Mouse (Mus musculus): ENCODE results near the gene Pdcd6. TPM values are rescaled to one million over a fixed set of nuclear protein-coding genes. Genes with fewer than 3 reads are reported as not detected.
A peak's percentile ranks its signal among the peaks of the same experiment; 100 is the strongest.

The Pdcd6 gene
- polyA plus RNA-seq (2015; fragmentation: Nextera tagmentation; extraction: Ambion mirVana): 123 and 134 TPM in 2 replicates

DNA sequence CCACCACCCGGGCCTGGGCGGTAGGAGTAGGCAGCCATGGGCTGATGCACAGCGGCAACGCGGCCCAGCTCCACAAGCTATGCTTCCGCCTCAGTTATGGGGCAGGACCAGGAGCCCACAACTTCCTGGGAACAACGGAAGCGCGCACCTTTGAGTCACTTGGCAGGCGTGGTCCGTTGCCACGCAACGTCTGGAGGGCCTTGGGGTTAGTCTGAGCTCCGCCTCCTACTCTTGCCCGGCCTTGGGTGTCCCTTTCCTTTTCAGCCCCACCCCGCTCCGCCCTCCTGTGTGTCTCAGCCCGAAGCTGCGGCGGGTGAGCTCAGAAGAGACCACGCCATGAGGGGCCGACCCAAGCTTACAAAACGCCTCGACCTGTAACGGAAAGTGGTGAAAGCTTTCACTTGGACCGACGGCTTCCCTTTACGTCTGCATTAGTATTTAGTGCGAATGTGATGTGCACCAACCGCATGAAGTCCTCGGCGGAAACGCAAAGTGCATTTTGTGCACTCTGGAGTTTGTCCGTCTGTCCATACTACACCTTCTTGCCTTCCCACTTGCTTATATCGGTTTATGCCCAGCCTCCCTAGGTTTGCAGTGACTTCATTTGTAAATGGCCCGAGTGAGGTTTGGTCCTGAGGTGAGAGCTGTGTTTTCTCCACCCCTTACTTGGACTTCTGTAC, at the start of gene Pdcd6:
TSS of gene Pdcd6 (minus strand) at position 411 of the 680 bp plus-strand sequence.
- Histone ChIP-seq H3K4me2 (ENCODE audit: low read depth, low read length) (peak within 1 kb of the TSS; percentile 84), H3K27me3 (ENCODE audit: control insufficient read depth, insufficient read depth, low read depth, low read length) (no peaks in the 10 kb centered on the region), H3K27ac (ENCODE audit: low read length) (peak within 1 kb of the TSS; percentile 39), H3K4me1 (replicated peaks; ENCODE audit: control insufficient read depth, insufficient read depth, low read length) (peaks cover 10% of the 10 kb centered on the region), H3K36me3 (ENCODE audit: control insufficient read depth, insufficient read depth, low read length) (peaks cover 15% of the 10 kb centered on the region), H3K9me3 (ENCODE audit: control insufficient read depth, low read length) (no peaks in the 10 kb centered on the region), H3K4me3 (ENCODE audit: low read length) (peak within 1 kb of the TSS; percentile 83), H3K9ac (ENCODE audit: low read length) (peak within 1 kb of the TSS; percentile 77)
- WGBS: under 1% methylated on average over 35 of the region's 36 CpGs
- ATAC-seq (ENCODE audit: low read depth): peak; percentile 100

DNA sequence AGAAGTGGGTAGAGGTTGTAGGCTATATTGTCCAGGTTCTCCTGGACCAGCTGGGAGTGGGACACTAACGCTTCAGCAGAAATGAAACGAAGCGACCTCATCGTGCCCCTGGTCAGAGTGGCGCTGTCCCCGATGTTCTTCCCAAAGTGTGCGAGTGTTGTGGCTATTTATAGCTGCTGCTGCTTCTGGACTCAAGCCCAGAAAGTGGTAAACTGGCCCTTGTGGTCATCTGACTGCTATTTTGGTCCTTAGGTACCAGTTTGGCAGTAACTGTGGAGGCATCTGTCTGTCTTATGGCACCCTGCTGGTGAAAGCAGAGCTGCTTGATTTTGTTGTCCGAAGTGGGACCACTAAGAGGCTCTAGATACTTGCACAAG, 46.5 kb upstream of the Pdcd6 start, which contains the start of gene Lrrc14b:
TSS of gene Lrrc14b (minus strand) at position 147 of the 377 bp plus-strand sequence.
- peak; percentile 47 for ATAC-seq (ENCODE audit: low read depth)
- no peak within 1 kb of the TSS for H3K9ac ChIP-seq (ENCODE audit: low read length)
- no peak within 1 kb of the TSS for H3K4me3 ChIP-seq (ENCODE audit: low read length)
- H3K36me3 ChIP-seq (ENCODE audit: control insufficient read depth, insufficient read depth, low read length): peaks cover 10% of the 10 kb centered on the region
- no peaks in the 10 kb centered on the region for H3K27me3 ChIP-seq (ENCODE audit: control insufficient read depth, insufficient read depth, low read depth, low read length)
- no peak within 1 kb of the TSS for H3K27ac ChIP-seq (ENCODE audit: low read length)
- 62% methylated on average over 8 of the region's 8 CpGs for WGBS
- H3K9me3 ChIP-seq (ENCODE audit: control insufficient read depth, low read length): no peaks in the 10 kb centered on the region
- H3K4me1 ChIP-seq (replicated peaks; ENCODE audit: control insufficient read depth, insufficient read depth, low read length): peaks cover 5% of the 10 kb centered on the region; the same call in 1 of the 2 replicates
- H3K4me2 ChIP-seq (ENCODE audit: low read depth, low read length): no peak within 1 kb of the TSS

GRCm38 (mm10) chr13:74363176-74363858, 45.9 kb upstream of the Pdcd6 start:
- WGBS: 80% methylated on average over 13 of the region's 13 CpGs
- peaks cover 5% of the 10 kb centered on the region; the same call in 1 of the 2 replicates for H3K4me1 ChIP-seq (replicated peaks; ENCODE audit: control insufficient read depth, insufficient read depth, low read length)
- H3K9ac ChIP-seq (ENCODE audit: low read length): no peak overlapping the region
- H3K27me3 ChIP-seq (ENCODE audit: control insufficient read depth, insufficient read depth, low read depth, low read length): no peaks in the 10 kb centered on the region
- peak; percentile 38; the same call in 1 of the 2 replicates for ATAC-seq (ENCODE audit: low read depth)
- peaks cover 14% of the 10 kb centered on the region for H3K36me3 ChIP-seq (ENCODE audit: control insufficient read depth, insufficient read depth, low read length)
- H3K4me2 ChIP-seq (ENCODE audit: low read depth, low read length): no peak overlapping the region
- H3K9me3 ChIP-seq (ENCODE audit: control insufficient read depth, low read length): no peaks in the 10 kb centered on the region
- H3K4me3 ChIP-seq (ENCODE audit: low read length): no peak overlapping the region
- no peak overlapping the region for H3K27ac ChIP-seq (ENCODE audit: low read length)

GRCm38 (mm10) chr13:74362218-74362617, 44.8 kb upstream of the Pdcd6 start:
- Histone ChIP-seq H3K36me3 (ENCODE audit: control insufficient read depth, insufficient read depth, low read length) (peaks cover 16% of the 10 kb centered on the region), H3K27ac (ENCODE audit: low read length) (no peak overlapping the region), H3K4me2 (ENCODE audit: low read depth, low read length) (no peak overlapping the region), H3K27me3 (ENCODE audit: control insufficient read depth, insufficient read depth, low read depth, low read length) (no peaks in the 10 kb centered on the region), H3K4me1 (replicated peaks; ENCODE audit: control insufficient read depth, insufficient read depth, low read length) (peaks cover 5% of the 10 kb centered on the region; the same call in 1 of the 2 replicates), H3K9ac (ENCODE audit: low read length) (no peak overlapping the region), H3K9me3 (ENCODE audit: control insufficient read depth, low read length) (no peaks in the 10 kb centered on the region), H3K4me3 (ENCODE audit: low read length) (no peak overlapping the region)
- 72% methylated on average over 2 of the region's 2 CpGs for WGBS
- ATAC-seq (ENCODE audit: low read depth): no peak

DNA sequence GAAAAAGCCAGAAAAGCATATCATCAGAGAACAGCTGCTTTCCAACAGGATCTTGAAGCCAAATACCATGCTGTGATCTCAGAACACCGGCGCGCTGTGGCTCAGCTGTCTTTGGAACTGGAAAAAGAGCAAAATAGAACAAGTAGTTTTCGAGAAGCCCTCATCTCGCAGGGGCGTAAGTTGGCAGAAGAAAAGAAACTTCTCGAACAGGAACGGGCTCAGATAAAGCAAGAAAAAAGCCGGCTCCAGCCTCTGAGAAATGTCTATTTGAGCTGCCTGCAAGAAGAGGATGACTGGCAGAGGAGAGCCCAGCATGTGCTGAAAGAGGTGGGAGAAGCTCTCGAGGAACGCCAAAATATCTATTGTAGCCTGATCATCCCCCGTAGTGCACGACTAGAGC, 39.1 kb upstream of the Pdcd6 start:
- Histone ChIP-seq H3K4me1 (replicated peaks; ENCODE audit: control insufficient read depth, insufficient read depth, low read length) (no peaks in the 10 kb centered on the region), H3K9me3 (ENCODE audit: control insufficient read depth, low read length) (no peaks in the 10 kb centered on the region), H3K36me3 (ENCODE audit: control insufficient read depth, insufficient read depth, low read length) (peaks cover 23% of the 10 kb centered on the region), H3K27me3 (ENCODE audit: control insufficient read depth, insufficient read depth, low read depth, low read length) (no peaks in the 10 kb centered on the region), H3K4me2 (ENCODE audit: low read depth, low read length) (no peak overlapping the region), H3K9ac (ENCODE audit: low read length) (no peak overlapping the region), H3K27ac (ENCODE audit: low read length) (no peak overlapping the region), H3K4me3 (ENCODE audit: low read length) (no peak overlapping the region)
- 94% methylated on average over 13 of the region's 13 CpGs for WGBS
- no peak for ATAC-seq (ENCODE audit: low read depth)

DNA sequence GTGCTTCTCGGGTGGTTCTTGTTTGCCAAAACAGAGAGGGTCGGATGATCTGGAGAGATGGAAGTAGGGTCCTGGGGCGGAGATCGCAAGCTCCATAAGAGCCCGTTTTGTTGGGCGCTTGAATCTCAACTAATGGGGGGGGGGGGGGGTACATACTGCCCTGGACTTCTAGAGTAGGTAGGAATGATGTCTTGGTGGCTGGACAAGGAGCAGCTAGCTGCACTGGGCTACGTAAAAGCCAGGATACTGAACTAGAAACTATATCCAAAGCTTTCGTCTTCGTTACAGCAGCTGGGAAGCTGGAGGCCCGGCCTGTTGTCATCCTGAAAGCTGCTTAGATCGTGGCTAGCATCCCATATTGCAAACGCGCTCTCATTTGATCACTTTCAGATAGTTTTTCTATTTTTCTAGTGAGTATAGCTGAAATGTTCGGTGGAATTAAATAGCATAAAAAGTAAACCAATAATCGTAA, 33.1 kb upstream of the Pdcd6 start:
- peaks cover 16% of the 10 kb centered on the region for H3K4me1 ChIP-seq (replicated peaks; ENCODE audit: control insufficient read depth, insufficient read depth, low read length)
- H3K4me3 ChIP-seq (ENCODE audit: low read length): peak overlapping the region; percentile 91
- H3K4me2 ChIP-seq (ENCODE audit: low read depth, low read length): peak overlapping the region; percentile 58
- H3K27me3 ChIP-seq (ENCODE audit: control insufficient read depth, insufficient read depth, low read depth, low read length): no peaks in the 10 kb centered on the region
- WGBS: under 1% methylated on average over 15 of the region's 15 CpGs
- no peaks in the 10 kb centered on the region for H3K9me3 ChIP-seq (ENCODE audit: control insufficient read depth, low read length)
- H3K36me3 ChIP-seq (ENCODE audit: control insufficient read depth, insufficient read depth, low read length): peaks cover 3% of the 10 kb centered on the region; the same call in 1 of the 2 replicates
- ATAC-seq (ENCODE audit: low read depth): peak; percentile 40; the same call in 1 of the 2 replicates
- H3K9ac ChIP-seq (ENCODE audit: low read length): peak overlapping the region; percentile 97
- H3K27ac ChIP-seq (ENCODE audit: low read length): peak overlapping the region; percentile 73

DNA sequence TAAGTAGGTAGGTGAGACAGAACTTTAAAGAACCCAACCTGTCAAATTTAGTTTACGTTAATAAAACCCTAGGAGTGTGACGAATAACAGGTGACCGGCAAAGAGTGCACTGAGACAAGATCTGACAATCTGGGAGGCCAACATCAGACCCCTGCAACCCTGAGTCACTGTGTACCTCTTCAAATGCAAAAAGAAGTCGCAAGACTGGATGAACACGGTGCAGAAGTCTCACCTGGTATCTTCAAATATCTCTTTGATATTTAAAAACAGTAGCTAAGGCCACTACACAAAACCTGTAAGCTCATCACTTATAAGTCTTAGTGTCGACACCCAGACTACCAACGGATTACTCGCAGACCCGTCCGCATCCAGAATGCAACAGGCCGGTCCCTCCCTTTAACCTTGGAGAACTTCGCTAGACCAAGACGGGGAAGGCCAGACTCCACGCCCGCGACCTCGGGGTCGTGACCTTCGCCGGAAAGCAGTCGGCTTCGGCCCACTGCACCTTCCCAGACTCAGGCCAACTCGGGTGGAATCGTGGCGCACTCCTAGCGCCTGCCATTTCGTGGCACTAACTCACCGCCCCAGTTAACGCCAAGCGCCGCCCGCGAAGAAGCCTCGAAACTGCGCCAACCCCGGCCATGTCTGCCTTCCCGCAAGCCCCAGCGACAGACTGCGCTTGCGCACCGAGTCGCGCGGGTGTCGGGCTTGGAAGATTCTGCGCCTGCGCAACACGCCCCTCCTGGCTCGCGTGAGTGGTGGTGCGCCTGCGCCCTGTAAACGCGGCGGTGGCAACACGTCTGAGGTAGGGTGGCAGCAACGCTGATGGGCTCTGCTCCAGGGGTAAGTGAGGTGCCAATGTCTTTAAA, 32.4 kb upstream of the Pdcd6 start, which contains the start of the genes Sdha and Ccdc127:
TSS of gene Sdha (minus strand) at position 715 of the 869 bp plus-strand sequence.
TSS of gene Ccdc127 (plus strand) at position 744 of the 869 bp plus-strand sequence.
- Histone ChIP-seq H3K27ac (ENCODE audit: low read length) (peak within 1 kb of the TSS; percentile 73), H3K36me3 (ENCODE audit: control insufficient read depth, insufficient read depth, low read length) (peaks cover 3% of the 10 kb centered on the region; the same call in 1 of the 2 replicates), H3K9me3 (ENCODE audit: control insufficient read depth, low read length) (no peaks in the 10 kb centered on the region), H3K27me3 (ENCODE audit: control insufficient read depth, insufficient read depth, low read depth, low read length) (no peaks in the 10 kb centered on the region), H3K4me2 (ENCODE audit: low read depth, low read length) (peak within 1 kb of the TSS; percentile 72), H3K4me3 (ENCODE audit: low read length) (peak within 1 kb of the TSS; percentile 91), H3K4me1 (replicated peaks; ENCODE audit: control insufficient read depth, insufficient read depth, low read length) (peaks cover 16% of the 10 kb centered on the region), H3K9ac (ENCODE audit: low read length) (peak within 1 kb of the TSS; percentile 97)
- ATAC-seq (ENCODE audit: low read depth): peak; percentile 99
- WGBS: under 1% methylated on average over 57 of the region's 57 CpGs

- no peak overlapping the region for H3K9ac ChIP-seq (ENCODE audit: low read length)
- H3K4me2 ChIP-seq (ENCODE audit: low read depth, low read length): no peak overlapping the region
- H3K27me3 ChIP-seq (ENCODE audit: control insufficient read depth, insufficient read depth, low read depth, low read length): no peaks in the 10 kb centered on the region
- H3K36me3 ChIP-seq (ENCODE audit: control insufficient read depth, insufficient read depth, low read length): peaks cover 29% of the 10 kb centered on the region
- WGBS: 45% methylated on average over 3 of the region's 3 CpGs
- no peaks in the 10 kb centered on the region for H3K9me3 ChIP-seq (ENCODE audit: control insufficient read depth, low read length)
- H3K4me3 ChIP-seq (ENCODE audit: low read length): no peak overlapping the region
- no peak overlapping the region for H3K27ac ChIP-seq (ENCODE audit: low read length)
- no peaks in the 10 kb centered on the region for H3K4me1 ChIP-seq (replicated peaks; ENCODE audit: control insufficient read depth, insufficient read depth, low read length)
- 0 out of 2 replicates have a peak, but pooled peaks have one; percentile 43 for ATAC-seq (ENCODE audit: low read depth)
Observed at GRCm38 (mm10) chr13:74341036-74341435, 23.7 kb upstream of the Pdcd6 start.

Measured in lung, embryonic 16.5 days (tissue).